Mouse (Mus musculus): ENCODE data around the gene Itga10. TPM values are rescaled to one million over a fixed set of nuclear protein-coding genes. Genes with fewer than 3 reads are reported as not detected.

Itga10 gene
- total and polyA plus RNA-seq, 2 experiments from 2014 or later, result 1.0 to 3.3 TPM

GRCm38 (mm10) chr3:96623201-96623600, 22.2 kb upstream of the Itga10 start:
- Histone ChIP-seq H3K4me1 (ENCODE audit: insufficient read depth, low read length) (no peaks in the 10 kb centered on the region), H3K4me3 (ENCODE audit: low read depth, low read length) (no peak overlapping the region), H3K36me3 (ENCODE audit: insufficient read depth, low read length) (peaks cover 31% of the 10 kb centered on the region), H3K27ac (ENCODE audit: low read depth, low read length) (no peak overlapping the region), H3K9me3 (ENCODE audit: low read length) (no peaks in the 10 kb centered on the region), H3K27me3 (ENCODE audit: insufficient read depth, low read length) (no peaks in the 10 kb centered on the region), H3K9ac (replicated peaks; ENCODE audit: low read length, poor library complexity, severe bottlenecking) (no peak overlapping the region), H3K4me2 (ENCODE audit: low read depth, low read length, poor library complexity, severe bottlenecking) (no peak overlapping the region)
- DNase-seq (ENCODE audit: low spot score) (no peak), ATAC-seq (ENCODE audit: low FRiP score) (no peak)
- no peak for TF ChIP-seq CTCF (IDR thresholded peaks at IDR 0.05)
- WGBS, result 90% methylated on average over 4 of the region's 4 CpGs

- ATAC-seq (ENCODE audit: low FRiP score), result peak; percentile 91
- peaks cover 4% of the 10 kb centered on the region for H3K4me1 ChIP-seq (ENCODE audit: insufficient read depth, low read length)
- H3K9me3 ChIP-seq (ENCODE audit: low read length), result no peaks in the 10 kb centered on the region
- peak; percentile 2; the same call in 1 of the 2 replicates for TF ChIP-seq CTCF (IDR thresholded peaks at IDR 0.05)
- H3K9ac ChIP-seq (replicated peaks; ENCODE audit: low read length, poor library complexity, severe bottlenecking), result peak within 1 kb of the TSS; percentile 71
- H3K4me2 ChIP-seq (ENCODE audit: low read depth, low read length, poor library complexity, severe bottlenecking), result peak within 1 kb of the TSS; percentile 77
- peak within 1 kb of the TSS; percentile 61 for H3K4me3 ChIP-seq (ENCODE audit: low read depth, low read length)
- peaks cover under 1% of the 10 kb centered on the region for H3K36me3 ChIP-seq (ENCODE audit: insufficient read depth, low read length)
- H3K27me3 ChIP-seq (ENCODE audit: insufficient read depth, low read length), result no peaks in the 10 kb centered on the region
- peak within 1 kb of the TSS; percentile 47; the same call in 1 of the 2 replicates for H3K27ac ChIP-seq (ENCODE audit: low read depth, low read length)
- under 1% methylated on average over 47 of the region's 48 CpGs for WGBS
- peak; percentile 100 for DNase-seq (ENCODE audit: low spot score)
These were observed 15.4 kb upstream of the Itga10 start, which contains the start of gene Rbm8a for GRCm38 (mm10) chr3:96629729-96630600. TSS of gene Rbm8a (plus strand) at chr3:96629933.

DNA sequence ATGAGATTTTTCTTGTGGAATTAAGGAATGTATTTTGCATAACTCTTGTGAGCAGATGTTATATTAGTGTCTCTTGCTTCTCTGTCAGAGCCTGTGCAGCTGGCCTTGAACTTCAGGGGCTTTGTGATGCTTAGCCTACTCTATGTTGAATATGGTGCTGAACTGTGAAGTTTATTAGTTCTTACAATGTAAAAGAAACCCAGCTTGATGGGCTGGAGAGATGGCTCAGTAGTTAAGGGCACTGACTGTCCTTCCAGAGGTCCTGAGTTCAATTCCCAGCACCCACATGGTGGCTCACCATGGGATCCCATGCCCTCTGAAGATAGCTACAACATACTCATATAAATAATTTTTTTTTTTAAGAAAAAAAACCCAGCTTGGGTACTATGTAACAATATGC, 13.3 kb upstream of the Itga10 start:
- H3K4me1 ChIP-seq (ENCODE audit: insufficient read depth, low read length), result peaks cover 9% of the 10 kb centered on the region
- no peak for TF ChIP-seq CTCF (IDR thresholded peaks at IDR 0.05)
- H3K36me3 ChIP-seq (ENCODE audit: insufficient read depth, low read length), result no peaks in the 10 kb centered on the region; the same call in 1 of the 2 replicates
- ATAC-seq (ENCODE audit: low FRiP score) (no peak), DNase-seq (ENCODE audit: low spot score) (no peak)
- no peak overlapping the region for H3K4me2 ChIP-seq (ENCODE audit: low read depth, low read length, poor library complexity, severe bottlenecking)
- no peak overlapping the region for H3K9ac ChIP-seq (replicated peaks; ENCODE audit: low read length, poor library complexity, severe bottlenecking)
- no peak overlapping the region for H3K27ac ChIP-seq (ENCODE audit: low read depth, low read length)
- no peak overlapping the region for H3K4me3 ChIP-seq (ENCODE audit: low read depth, low read length)
- H3K9me3 ChIP-seq (ENCODE audit: low read length), result no peaks in the 10 kb centered on the region
- H3K27me3 ChIP-seq (ENCODE audit: insufficient read depth, low read length), result no peaks in the 10 kb centered on the region

- 89% methylated on average over 1 of the region's 1 CpGs for WGBS
- H3K27ac ChIP-seq (ENCODE audit: low read depth, low read length), result no peak overlapping the region
- H3K36me3 ChIP-seq (ENCODE audit: insufficient read depth, low read length), result peaks cover 10% of the 10 kb centered on the region
- no peaks in the 10 kb centered on the region for H3K27me3 ChIP-seq (ENCODE audit: insufficient read depth, low read length)
- H3K4me3 ChIP-seq (ENCODE audit: low read depth, low read length), result no peak overlapping the region
- TF ChIP-seq CTCF (IDR thresholded peaks at IDR 0.05), result no peak
- peaks cover 9% of the 10 kb centered on the region for H3K4me1 ChIP-seq (ENCODE audit: insufficient read depth, low read length)
- DNase-seq (ENCODE audit: low spot score), result no peak
- ATAC-seq (ENCODE audit: low FRiP score), result no peak
- H3K4me2 ChIP-seq (ENCODE audit: low read depth, low read length, poor library complexity, severe bottlenecking), result no peak overlapping the region
- no peak overlapping the region for H3K9ac ChIP-seq (replicated peaks; ENCODE audit: low read length, poor library complexity, severe bottlenecking)
- no peaks in the 10 kb centered on the region for H3K9me3 ChIP-seq (ENCODE audit: low read length)
These were observed 11.4 kb upstream of the Itga10 start for GRCm38 (mm10) chr3:96634015-96634414.

DNA sequence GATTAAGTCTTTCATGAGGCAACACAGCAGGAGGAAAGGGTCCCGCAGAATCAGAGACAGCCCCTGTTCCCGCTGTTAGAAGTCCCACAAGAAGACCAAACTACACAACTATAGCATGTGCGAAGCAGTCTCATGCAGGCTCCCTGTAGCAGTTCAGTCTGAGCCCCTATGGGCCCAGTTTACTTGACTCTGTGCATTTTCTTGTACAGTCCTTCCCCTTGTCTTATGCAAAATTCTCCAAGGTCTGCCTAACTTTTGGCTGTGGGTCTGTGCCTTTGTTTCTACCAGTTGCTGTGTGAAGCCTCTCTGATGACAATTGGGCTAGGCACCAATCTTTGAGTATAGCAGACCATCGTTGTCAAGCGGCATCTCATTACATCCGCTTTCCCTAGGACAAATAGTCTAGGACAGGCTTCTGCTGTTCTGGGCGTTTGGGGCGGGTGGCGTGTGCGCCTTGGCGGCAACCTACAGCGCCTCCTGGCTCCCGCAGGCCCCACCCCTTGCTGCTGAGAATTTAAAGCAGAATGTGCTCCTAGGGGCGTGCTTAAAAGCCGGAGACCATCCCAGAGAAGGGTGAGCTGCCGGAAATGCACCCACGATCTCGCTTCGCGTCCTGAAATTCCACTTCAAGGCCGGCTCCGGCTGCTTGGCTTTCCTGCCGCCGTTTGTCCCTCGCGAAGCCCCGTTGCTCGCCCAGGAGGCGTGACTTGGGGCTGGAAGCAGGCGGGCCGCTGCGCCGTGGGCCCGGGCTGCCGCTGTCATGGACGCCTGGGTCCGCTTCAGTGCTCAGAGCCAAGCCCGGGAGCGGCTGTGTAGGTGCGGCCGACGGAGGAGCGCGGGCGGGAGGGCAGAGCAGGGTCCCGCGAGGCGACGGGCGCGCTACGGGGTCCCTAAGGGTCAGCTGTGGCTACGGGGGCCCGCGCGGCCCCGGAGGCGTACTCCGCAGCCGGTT, 10.2 kb upstream of the Itga10 start, which contains the start of the genes Pex11b and Gm42957:
Gene Pex11b, plus strand, starts transcription at position 449 of the 952 bp plus-strand sequence.
Gene Gm42957, plus strand, starts transcription at position 547 of the 952 bp plus-strand sequence.
- H3K4me2 ChIP-seq (ENCODE audit: low read depth, low read length, poor library complexity, severe bottlenecking), result peak within 1 kb of the TSS; percentile 95
- 2% methylated on average over 56 of the region's 60 CpGs for WGBS
- peak; percentile 84 for DNase-seq (ENCODE audit: low spot score)
- H3K36me3 ChIP-seq (ENCODE audit: insufficient read depth, low read length), result peaks cover 10% of the 10 kb centered on the region
- H3K4me3 ChIP-seq (ENCODE audit: low read depth, low read length), result peak within 1 kb of the TSS; percentile 66
- H3K4me1 ChIP-seq (ENCODE audit: insufficient read depth, low read length), result peaks cover 9% of the 10 kb centered on the region; the same call in 1 of the 2 replicates
- TF ChIP-seq CTCF (IDR thresholded peaks at IDR 0.05), result peak; percentile 66
- no peaks in the 10 kb centered on the region for H3K9me3 ChIP-seq (ENCODE audit: low read length)
- ATAC-seq (ENCODE audit: low FRiP score), result peak; percentile 86
- peak within 1 kb of the TSS; percentile 92 for H3K9ac ChIP-seq (replicated peaks; ENCODE audit: low read length, poor library complexity, severe bottlenecking)
- H3K27me3 ChIP-seq (ENCODE audit: insufficient read depth, low read length), result no peaks in the 10 kb centered on the region
- peak within 1 kb of the TSS; percentile 77 for H3K27ac ChIP-seq (ENCODE audit: low read depth, low read length)

All from midbrain, postnatal 0 days (tissue).